Mouse (Mus musculus) embryonic facial prominence, embryonic 11.5 days (tissue): ENCODE measurements around the gene F2. TPM values are rescaled to one million over a fixed set of nuclear protein-coding genes. Genes with fewer than 3 reads are reported as not detected.

Experiments used
- ATAC-seq: fragments of 200-750 bp; cut with Nextera tagmentation; replicated peaks from 2 replicates; pipeline ENCODE4 v1.8.0; 2017; ENCODE audit warnings: low read depth; ENCODE audit not compliant: insufficient number of reproducible peaks, low FRiP score, low TSS enrichment
- DNase-seq: peaks from one replicate; pipeline ENCODE4 v3.0.0-alpha.2; 2015; ENCODE audit warnings: low spot score
- H3K27ac ChIP-seq: fragments of 300-500 bp; sonication (generic); replicated peaks from 2 replicates; pipeline ENCODE4 v1.5.1; 2014; ENCODE audit warnings: mild to moderate bottlenecking, low read depth, low read length, control low read depth
- H3K27me3 ChIP-seq: fragments of 300-500 bp; sonication (generic); 2 replicates; pipeline ENCODE4 v1.6.1; 2014; ENCODE audit warnings: mild to moderate bottlenecking, low read length, moderate library complexity, mixed read lengths; ENCODE audit not compliant: control insufficient read depth, insufficient read depth
- H3K36me3 ChIP-seq: fragments of 300-500 bp; sonication (generic); replicated peaks from 2 replicates; pipeline ENCODE4 v1.6.1; 2014; ENCODE audit warnings: low read depth, mild to moderate bottlenecking, low read length, moderate library complexity, mixed read lengths; ENCODE audit not compliant: control insufficient read depth, insufficient read depth
- H3K4me1 ChIP-seq: fragments of 300-500 bp; sonication (generic); 2 replicates; pipeline ENCODE4 v1.6.1; 2014; ENCODE audit warnings: low read length, mixed read lengths; ENCODE audit not compliant: control insufficient read depth, insufficient read depth
- H3K4me2 ChIP-seq: fragments of 300-500 bp; sonication (generic); 2 replicates; pipeline ENCODE4 v1.6.1; 2014; ENCODE audit warnings: low read depth, mild to moderate bottlenecking, control low read depth, low read length, moderate library complexity
- H3K4me3 ChIP-seq: fragments of 300-500 bp; sonication (generic); 2 replicates; pipeline ENCODE4 v1.5.1; 2014; ENCODE audit warnings: low read depth, low read length, control low read depth
- H3K9ac ChIP-seq: fragments of 300-500 bp; sonication (generic); replicated peaks from 2 replicates; pipeline ENCODE4 v1.6.1; 2014; ENCODE audit warnings: mild to moderate bottlenecking, control low read depth, low read length
- H3K9me3 ChIP-seq: fragments of 300-500 bp; sonication (generic); replicated peaks from 2 replicates; pipeline ENCODE4 v1.6.1; 2016; ENCODE audit warnings: mild to moderate bottlenecking, low read length, inconsistent platforms, mixed read lengths; ENCODE audit not compliant: control insufficient read depth
- WGBS: fragments of 180-500 bp; shearing (Covaris S2); extraction: QIAGEN DNeasy Blood & Tissue Kit; methylation state at CpG from one replicate; pipeline ENCODE4 v1.1.7; 2014; 5-methylcytosine and 5-hydroxymethylcytosine counted together
- polyA plus RNA-seq: library from polyadenylated mRNA; unstranded; fragments of >200 nt; fragmentation: Nextera tagmentation; extraction: Ambion mirVana; gene quantifications from 2 replicates; pipeline ENCODE4 v1.2.1, GENCODE M21; 2014

The F2 gene
- polyA plus RNA-seq, 1 experiment from 2014 or later, result not detected

DNA sequence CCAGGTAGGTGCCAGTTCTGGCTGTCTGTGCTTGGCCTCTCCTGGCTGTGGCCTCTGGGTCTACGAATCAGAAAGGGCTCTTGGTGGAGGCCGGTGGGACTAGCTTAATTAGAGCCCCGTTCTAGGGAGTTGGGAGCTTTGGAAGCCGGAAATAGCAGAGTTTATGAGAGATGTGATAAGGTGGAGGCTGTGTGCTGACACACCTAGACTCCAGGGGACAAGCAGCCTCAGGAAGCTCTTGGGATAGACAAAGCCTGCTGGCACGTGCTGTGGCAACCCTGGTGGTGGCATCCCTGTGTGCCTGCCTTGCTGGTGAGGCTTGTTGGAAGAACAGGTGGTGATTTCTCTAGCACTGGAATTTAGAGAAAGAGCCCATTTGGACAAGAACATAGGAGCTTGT lies 19.2 kb upstream of the F2 start:
- no peak overlapping the region for H3K9ac ChIP-seq
- ATAC-seq, result no peak
- no peak for DNase-seq
- H3K36me3 ChIP-seq, result no peaks in the 10 kb centered on the region; the same call in none of the 2 replicates
- H3K9me3 ChIP-seq, result no peaks in the 10 kb centered on the region
- no peak overlapping the region for H3K4me3 ChIP-seq
- WGBS, result 94% methylated on average over 5 of the region's 5 CpGs
- no peaks in the 10 kb centered on the region for H3K27me3 ChIP-seq
- no peak overlapping the region for H3K27ac ChIP-seq
- H3K4me2 ChIP-seq, result no peak overlapping the region
- no peaks in the 10 kb centered on the region for H3K4me1 ChIP-seq

DNA sequence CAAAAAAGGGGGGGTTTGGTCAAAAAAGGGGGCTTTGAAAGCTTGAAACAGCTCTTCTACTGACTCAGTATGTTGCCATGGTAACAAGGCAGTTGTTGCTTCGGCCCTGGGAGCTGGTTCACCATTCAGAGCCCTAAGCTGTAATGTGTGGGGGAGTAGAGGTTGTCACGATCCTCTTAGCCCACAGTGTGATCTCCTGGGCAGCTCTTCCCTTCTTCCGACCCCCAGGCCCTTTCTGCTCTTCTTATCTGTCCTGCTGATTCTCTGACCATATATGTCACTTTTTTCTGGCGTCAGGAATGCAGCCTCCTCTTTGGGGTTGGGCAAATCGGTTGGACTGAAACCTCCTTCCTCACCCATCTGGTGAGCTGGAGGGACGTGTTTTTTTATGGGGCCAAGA lies 16.6 kb upstream of the F2 start:
- H3K27me3 ChIP-seq, result no peaks in the 10 kb centered on the region
- H3K9ac ChIP-seq, result no peak overlapping the region
- no peak overlapping the region for H3K4me2 ChIP-seq
- no peak overlapping the region for H3K27ac ChIP-seq
- H3K4me3 ChIP-seq, result no peak overlapping the region
- WGBS, result 70% methylated on average over 6 of the region's 6 CpGs
- DNase-seq (no peak), ATAC-seq (no peak)
- no peaks in the 10 kb centered on the region for H3K9me3 ChIP-seq
- H3K36me3 ChIP-seq, result no peaks in the 10 kb centered on the region; the same call in 1 of the 2 replicates
- H3K4me1 ChIP-seq, result no peaks in the 10 kb centered on the region

DNA sequence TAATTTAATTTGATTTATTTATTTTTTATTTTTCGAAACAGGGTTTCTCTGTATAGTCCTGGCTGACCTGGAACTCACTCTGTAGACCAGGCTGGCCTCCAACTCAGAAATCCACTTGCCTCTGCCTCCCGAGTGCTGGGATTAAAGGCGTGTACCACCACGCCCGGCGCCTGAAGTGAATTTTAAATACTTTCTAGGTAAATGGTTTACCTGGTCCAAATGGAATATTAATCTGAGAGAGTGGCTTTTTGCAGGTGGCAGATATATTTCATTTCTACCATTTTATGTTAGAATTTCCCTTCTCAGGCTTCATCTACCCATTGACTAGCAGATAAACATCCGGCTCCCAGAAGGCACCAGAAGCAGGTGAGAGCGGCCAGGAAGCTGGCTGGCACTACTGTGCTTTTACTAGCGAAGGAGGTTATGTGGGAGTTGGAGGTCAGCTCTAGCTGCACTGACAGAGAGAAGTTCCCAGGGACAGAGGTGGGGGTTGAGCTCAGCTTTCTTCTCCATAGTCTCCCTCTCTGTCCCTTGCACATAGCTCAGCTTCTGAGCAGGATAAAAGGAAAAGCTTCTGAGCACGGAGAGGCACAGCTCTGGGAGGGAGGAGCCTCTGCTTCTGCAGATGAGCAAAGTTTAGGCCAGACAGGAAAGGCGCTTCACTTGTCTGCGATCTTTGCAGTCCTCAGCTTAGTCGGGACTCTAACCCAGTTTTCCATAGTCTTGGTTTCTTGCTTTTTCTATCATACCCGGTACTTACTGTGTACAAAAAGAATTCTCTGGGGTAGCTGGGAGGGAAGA lies 15.4 kb upstream of the F2 start:
- H3K4me1 ChIP-seq, result no peaks in the 10 kb centered on the region
- no peak overlapping the region for H3K9ac ChIP-seq
- no peaks in the 10 kb centered on the region for H3K27me3 ChIP-seq
- no peak overlapping the region for H3K27ac ChIP-seq
- DNase-seq (no peak), ATAC-seq (no peak)
- H3K4me3 ChIP-seq, result no peak overlapping the region
- no peak overlapping the region for H3K4me2 ChIP-seq
- 88% methylated on average over 14 of the region's 14 CpGs for WGBS
- no peaks in the 10 kb centered on the region for H3K9me3 ChIP-seq
- H3K36me3 ChIP-seq, result peaks cover 4% of the 10 kb centered on the region; the same call in 1 of the 2 replicates

DNA sequence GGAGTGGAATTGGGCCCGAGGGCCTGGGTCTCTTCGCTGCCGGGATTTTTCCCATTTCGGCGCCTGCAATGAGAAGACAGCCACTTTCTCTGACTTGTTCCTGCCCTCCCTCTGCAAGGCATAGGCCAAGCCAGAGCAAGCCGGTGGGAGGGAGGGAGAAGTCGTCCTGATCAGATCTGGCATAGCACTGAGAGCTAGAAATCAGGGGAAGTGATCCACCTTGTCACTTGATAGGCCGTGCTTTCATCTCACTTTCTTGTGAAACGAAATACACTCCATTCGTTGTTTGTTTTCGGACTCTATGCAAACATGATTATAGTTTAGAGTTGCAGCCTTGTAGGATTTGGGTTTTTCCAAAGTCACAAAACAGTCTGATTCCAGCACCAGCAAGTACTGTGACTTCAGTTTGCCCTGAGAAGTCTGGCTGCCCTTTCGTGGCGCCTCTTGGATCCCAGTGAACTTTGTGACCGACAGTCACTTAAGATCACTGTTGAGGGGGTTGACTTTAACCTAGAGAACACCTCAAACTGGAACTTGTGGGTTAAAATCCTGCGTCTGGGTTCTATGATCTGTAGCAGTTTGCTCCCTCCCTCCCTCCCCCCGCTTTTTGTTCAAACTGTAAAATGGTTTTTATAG lies 14.3 kb upstream of the F2 start:
- Histone ChIP-seq H3K9me3 (no peaks in the 10 kb centered on the region), H3K4me3 (peak overlapping the region; percentile 85), H3K27me3 (no peaks in the 10 kb centered on the region), H3K9ac (peak overlapping the region; percentile 72), H3K36me3 (peaks cover 16% of the 10 kb centered on the region), H3K4me1 (no peaks in the 10 kb centered on the region), H3K4me2 (peak overlapping the region; percentile 69), H3K27ac (peak overlapping the region; percentile 56; the same call in 1 of the 2 replicates)
- ATAC-seq (peak; percentile 60; the same call in 1 of the 2 replicates), DNase-seq (no peak)
- WGBS, result 14% methylated on average over 16 of the region's 16 CpGs

- peak within 1 kb of the TSS; percentile 56; the same call in 1 of the 2 replicates for H3K27ac ChIP-seq
- peak within 1 kb of the TSS; percentile 85 for H3K4me3 ChIP-seq
- no peaks in the 10 kb centered on the region for H3K9me3 ChIP-seq
- ATAC-seq (peak; percentile 93), DNase-seq (peak; percentile 98)
- H3K9ac ChIP-seq, result peak within 1 kb of the TSS; percentile 89
- peak within 1 kb of the TSS; percentile 90 for H3K4me2 ChIP-seq
- H3K27me3 ChIP-seq, result no peaks in the 10 kb centered on the region
- H3K4me1 ChIP-seq, result no peaks in the 10 kb centered on the region
- H3K36me3 ChIP-seq, result peaks cover 22% of the 10 kb centered on the region
- WGBS, result under 1% methylated on average over 44 of the region's 44 CpGs
These were observed 13.5 kb upstream of the F2 start, which contains the start of the genes Zfp408 and Arhgap1 for GRCm38 (mm10) chr2:91649553-91650359. Gene Zfp408, minus strand, starts transcription at chr2:91649791. Gene Arhgap1, plus strand, starts transcription at chr2:91649860.

GRCm38 (mm10) chr2:91649152-91649551 lies 12.9 kb upstream of the F2 start:
- 3% methylated on average over 15 of the region's 15 CpGs for WGBS
- H3K9me3 ChIP-seq, result no peaks in the 10 kb centered on the region

DNA sequence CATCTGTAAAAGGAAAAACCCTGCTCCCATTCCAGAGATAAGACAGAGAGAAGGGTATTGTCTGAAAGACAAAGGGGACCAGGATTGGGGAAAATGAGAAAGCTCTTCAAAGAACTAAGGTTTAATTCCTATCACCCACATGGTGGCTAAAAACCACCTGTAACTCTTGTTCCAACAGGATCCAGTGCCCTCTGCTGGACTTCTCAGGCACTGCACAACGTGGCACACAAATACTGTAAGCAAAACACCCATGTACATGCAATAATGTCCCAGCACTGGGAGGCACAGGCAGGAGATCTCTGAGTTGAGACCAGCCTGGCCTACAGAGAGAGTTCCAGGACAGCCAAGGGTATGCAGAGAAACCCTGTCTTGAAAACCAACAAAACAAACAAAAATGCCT lies 10.5 kb upstream of the F2 start:
- Histone ChIP-seq H3K36me3 (peaks cover 25% of the 10 kb centered on the region), H3K4me2 (no peak overlapping the region), H3K9ac (no peak overlapping the region), H3K4me1 (no peaks in the 10 kb centered on the region), H3K9me3 (no peaks in the 10 kb centered on the region), H3K4me3 (no peak overlapping the region), H3K27ac (no peak overlapping the region), H3K27me3 (no peaks in the 10 kb centered on the region)
- no peak for ATAC-seq
- WGBS, result 18% methylated on average over 1 of the region's 1 CpGs
- peak; percentile 76 for DNase-seq

More at GRCm38 (mm10) chr2:91649152-91649551, 12.9 kb upstream of the F2 start:
- DNase-seq (no peak), ATAC-seq (peak; percentile 17; the same call in 1 of the 2 replicates)
- Histone ChIP-seq H3K4me3 (peak overlapping the region; percentile 85), H3K4me2 (peak overlapping the region; percentile 90), H3K36me3 (peaks cover 22% of the 10 kb centered on the region), H3K9ac (peak overlapping the region; percentile 89), H3K27me3 (no peaks in the 10 kb centered on the region), H3K27ac (no peak overlapping the region; the same call in 1 of the 2 replicates), H3K4me1 (no peaks in the 10 kb centered on the region)
